Mouse (Mus musculus): ENCODE results near the gene Slc2a13. TPM values are rescaled to one million over a fixed set of nuclear protein-coding genes. Genes with fewer than 3 reads are reported as not detected.
A peak's percentile ranks its signal among the peaks of the same experiment; 100 is the strongest.

The Slc2a13 gene
- polyA plus RNA-seq, 1 experiment from 2014 or later = 2.7 TPM

- no peaks in the 10 kb centered on the region for H3K27me3 ChIP-seq (replicated peaks)
- WGBS = 84% methylated on average over 11 of the region's 11 CpGs
- H3K36me3 ChIP-seq = no peaks in the 10 kb centered on the region
- H3K4me2 ChIP-seq (replicated peaks) = no peak overlapping the region
- H3K4me1 ChIP-seq = no peaks in the 10 kb centered on the region
- no peaks in the 10 kb centered on the region for H3K9me3 ChIP-seq
- no peak overlapping the region for H3K4me3 ChIP-seq
- no peak overlapping the region for H3K9ac ChIP-seq
- no peak overlapping the region for H3K27ac ChIP-seq
- ATAC-seq (ENCODE audit: low FRiP score, low read depth) = no peak
These were observed 273.7 kb downstream of the Slc2a13 start for GRCm38 (mm10) chr15:91299319-91299835.

GRCm38 (mm10) chr15:91283418-91283817, 289.6 kb downstream of the Slc2a13 start:
- Histone ChIP-seq H3K4me2 (replicated peaks) (no peak overlapping the region), H3K4me3 (no peak overlapping the region), H3K4me1 (no peaks in the 10 kb centered on the region), H3K27me3 (replicated peaks) (no peaks in the 10 kb centered on the region), H3K9me3 (no peaks in the 10 kb centered on the region), H3K9ac (no peak overlapping the region), H3K36me3 (no peaks in the 10 kb centered on the region), H3K27ac (no peak overlapping the region)
- 90% methylated on average over 3 of the region's 3 CpGs for WGBS
- ATAC-seq (ENCODE audit: low FRiP score, low read depth) = no peak

DNA sequence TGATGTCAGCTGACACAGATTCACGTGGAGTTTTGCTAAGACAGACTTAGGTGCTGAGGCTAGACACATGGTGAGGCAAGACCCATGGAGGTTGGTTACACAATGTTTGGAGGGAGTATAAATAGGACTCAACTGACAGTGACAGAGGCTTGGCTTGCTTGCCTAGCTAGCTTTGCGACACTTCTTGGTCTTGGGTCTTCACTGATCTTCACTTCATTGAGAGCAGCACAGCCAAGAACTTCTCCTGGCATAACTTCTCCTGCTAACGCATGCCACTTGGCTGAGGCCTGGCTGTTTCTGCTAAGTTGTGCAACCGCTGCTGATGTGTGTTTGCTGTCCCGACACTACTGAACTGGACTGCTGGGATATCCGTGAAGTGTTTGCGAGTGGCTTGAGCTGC, 290.2 kb downstream of the Slc2a13 start:
- Histone ChIP-seq H3K4me3 (no peak overlapping the region), H3K4me1 (no peaks in the 10 kb centered on the region), H3K36me3 (no peaks in the 10 kb centered on the region), H3K4me2 (replicated peaks) (no peak overlapping the region), H3K27ac (no peak overlapping the region), H3K27me3 (replicated peaks) (no peaks in the 10 kb centered on the region), H3K9ac (no peak overlapping the region), H3K9me3 (no peaks in the 10 kb centered on the region)
- WGBS = 94% methylated on average over 7 of the region's 7 CpGs
- ATAC-seq (ENCODE audit: low FRiP score, low read depth) = no peak

- H3K27ac ChIP-seq = no peak overlapping the region
- no peaks in the 10 kb centered on the region for H3K27me3 ChIP-seq (replicated peaks)
- H3K9me3 ChIP-seq = no peaks in the 10 kb centered on the region
- H3K9ac ChIP-seq = no peak overlapping the region
- H3K36me3 ChIP-seq = no peaks in the 10 kb centered on the region
- no peak for ATAC-seq (ENCODE audit: low FRiP score, low read depth)
- H3K4me2 ChIP-seq (replicated peaks) = no peak overlapping the region
- H3K4me3 ChIP-seq = no peak overlapping the region
- WGBS = 89% methylated on average over 5 of the region's 5 CpGs
- H3K4me1 ChIP-seq = no peaks in the 10 kb centered on the region
These were observed 291.5 kb downstream of the Slc2a13 start for GRCm38 (mm10) chr15:91281521-91281920.

- H3K9me3 ChIP-seq = no peaks in the 10 kb centered on the region
- H3K4me3 ChIP-seq = no peak overlapping the region
- H3K4me1 ChIP-seq = no peaks in the 10 kb centered on the region
- no peaks in the 10 kb centered on the region for H3K27me3 ChIP-seq (replicated peaks)
- ATAC-seq (ENCODE audit: low FRiP score, low read depth) = no peak
- H3K9ac ChIP-seq = no peak overlapping the region
- no peak overlapping the region for H3K27ac ChIP-seq
- no peak overlapping the region for H3K4me2 ChIP-seq (replicated peaks)
- no peaks in the 10 kb centered on the region for H3K36me3 ChIP-seq
- WGBS = 90% methylated on average over 5 of the region's 5 CpGs
These were observed 293.5 kb downstream of the Slc2a13 start for GRCm38 (mm10) chr15:91279571-91279970.

- ATAC-seq (ENCODE audit: low FRiP score, low read depth) = no peak
- H3K27me3 ChIP-seq (replicated peaks) = no peaks in the 10 kb centered on the region
- H3K9me3 ChIP-seq = no peaks in the 10 kb centered on the region
- no peak overlapping the region for H3K9ac ChIP-seq
- no peak overlapping the region for H3K4me2 ChIP-seq (replicated peaks)
- H3K36me3 ChIP-seq = no peaks in the 10 kb centered on the region
- WGBS = 78% methylated on average over 3 of the region's 3 CpGs
- no peak overlapping the region for H3K4me3 ChIP-seq
- H3K4me1 ChIP-seq = no peaks in the 10 kb centered on the region
- no peak overlapping the region for H3K27ac ChIP-seq
These were observed 297.1 kb downstream of the Slc2a13 start for GRCm38 (mm10) chr15:91275961-91276360.

GRCm38 (mm10) chr15:91268532-91268931, 304.5 kb downstream of the Slc2a13 start:
- WGBS = 81% methylated on average over 4 of the region's 4 CpGs
- Histone ChIP-seq H3K9ac (no peak overlapping the region), H3K9me3 (no peaks in the 10 kb centered on the region), H3K4me2 (replicated peaks) (no peak overlapping the region), H3K4me3 (no peak overlapping the region), H3K4me1 (no peaks in the 10 kb centered on the region), H3K36me3 (no peaks in the 10 kb centered on the region), H3K27me3 (replicated peaks) (no peaks in the 10 kb centered on the region), H3K27ac (no peak overlapping the region)
- ATAC-seq (ENCODE audit: low FRiP score, low read depth) = no peak

DNA sequence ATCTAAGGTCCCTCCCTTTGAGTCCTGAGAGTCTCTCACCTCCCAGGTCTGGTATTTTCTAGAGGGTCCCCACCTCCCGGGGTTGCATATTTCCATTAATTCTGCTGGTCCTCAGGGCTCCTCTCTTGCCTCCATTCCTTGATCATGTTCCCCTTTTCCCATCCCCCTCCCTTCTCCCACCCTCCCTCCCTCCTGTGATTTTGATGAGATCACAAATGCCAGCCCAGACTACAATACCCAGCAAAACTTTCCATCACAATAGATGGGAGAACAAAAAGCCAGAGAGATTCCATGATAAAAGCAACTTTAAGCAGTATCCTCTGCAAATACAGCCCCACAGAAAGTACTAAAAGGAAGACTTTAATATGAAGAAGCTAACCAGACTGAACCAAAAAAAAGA, 309.1 kb downstream of the Slc2a13 start:
- Histone ChIP-seq H3K9ac (no peak overlapping the region), H3K36me3 (no peaks in the 10 kb centered on the region), H3K4me3 (no peak overlapping the region), H3K4me2 (replicated peaks) (no peak overlapping the region), H3K4me1 (no peaks in the 10 kb centered on the region), H3K9me3 (no peaks in the 10 kb centered on the region), H3K27me3 (replicated peaks) (no peaks in the 10 kb centered on the region), H3K27ac (no peak overlapping the region)
- WGBS = 88% methylated on average over 1 of the region's 1 CpGs
- no peak for ATAC-seq (ENCODE audit: low FRiP score, low read depth)

- H3K27me3 ChIP-seq (replicated peaks) = no peaks in the 10 kb centered on the region
- no peak overlapping the region for H3K4me3 ChIP-seq
- no peak overlapping the region for H3K9ac ChIP-seq
- H3K4me2 ChIP-seq (replicated peaks) = no peak overlapping the region
- no peaks in the 10 kb centered on the region for H3K36me3 ChIP-seq
- no peak overlapping the region for H3K27ac ChIP-seq
- no peaks in the 10 kb centered on the region for H3K4me1 ChIP-seq
- WGBS = 67% methylated on average over 5 of the region's 5 CpGs
- ATAC-seq (ENCODE audit: low FRiP score, low read depth) = peak; percentile 37; the same call in 1 of the 2 replicates
- H3K9me3 ChIP-seq = no peaks in the 10 kb centered on the region
These were observed 312.5 kb downstream of the Slc2a13 start for GRCm38 (mm10) chr15:91260578-91260977.

GRCm38 (mm10) chr15:91257140-91257539, 315.9 kb downstream of the Slc2a13 start:
- Histone ChIP-seq H3K4me1 (no peaks in the 10 kb centered on the region), H3K27me3 (replicated peaks) (no peaks in the 10 kb centered on the region), H3K36me3 (no peaks in the 10 kb centered on the region), H3K9me3 (no peaks in the 10 kb centered on the region), H3K9ac (no peak overlapping the region), H3K4me3 (no peak overlapping the region), H3K4me2 (replicated peaks) (no peak overlapping the region), H3K27ac (no peak overlapping the region)
- 82% methylated on average over 11 of the region's 11 CpGs for WGBS
- no peak for ATAC-seq (ENCODE audit: low FRiP score, low read depth)

GRCm38 (mm10) chr15:91255308-91255707, 317.8 kb downstream of the Slc2a13 start:
- Histone ChIP-seq H3K27me3 (replicated peaks) (no peaks in the 10 kb centered on the region), H3K4me3 (no peak overlapping the region), H3K4me2 (replicated peaks) (no peak overlapping the region), H3K36me3 (no peaks in the 10 kb centered on the region), H3K9me3 (no peaks in the 10 kb centered on the region), H3K9ac (no peak overlapping the region), H3K27ac (no peak overlapping the region), H3K4me1 (no peaks in the 10 kb centered on the region)
- 88% methylated on average over 2 of the region's 2 CpGs for WGBS
- ATAC-seq (ENCODE audit: low FRiP score, low read depth) = no peak

- WGBS = 63% methylated on average over 8 of the region's 8 CpGs
These were observed 320.1 kb downstream of the Slc2a13 start for GRCm38 (mm10) chr15:91252956-91253355.

GRCm38 (mm10) chr15:91251544-91252408, 321.3 kb downstream of the Slc2a13 start:
- Histone ChIP-seq H3K27me3 (replicated peaks) (no peaks in the 10 kb centered on the region), H3K9ac (no peak overlapping the region), H3K4me3 (no peak overlapping the region), H3K4me2 (replicated peaks) (no peak overlapping the region), H3K36me3 (no peaks in the 10 kb centered on the region), H3K4me1 (no peaks in the 10 kb centered on the region), H3K9me3 (no peaks in the 10 kb centered on the region), H3K27ac (no peak overlapping the region)
- ATAC-seq (ENCODE audit: low FRiP score, low read depth) = no peak
- 74% methylated on average over 9 of the region's 9 CpGs for WGBS

More at GRCm38 (mm10) chr15:91252956-91253355, 320.1 kb downstream of the Slc2a13 start:
- H3K9ac ChIP-seq = no peak overlapping the region
- no peaks in the 10 kb centered on the region for H3K4me1 ChIP-seq
- no peak overlapping the region for H3K4me3 ChIP-seq
- H3K36me3 ChIP-seq = no peaks in the 10 kb centered on the region
- ATAC-seq (ENCODE audit: low FRiP score, low read depth) = no peak
- H3K27ac ChIP-seq = no peak overlapping the region
- no peaks in the 10 kb centered on the region for H3K9me3 ChIP-seq
- H3K27me3 ChIP-seq (replicated peaks) = no peaks in the 10 kb centered on the region
- H3K4me2 ChIP-seq (replicated peaks) = no peak overlapping the region
